Mouse (Mus musculus) gastrocnemius, postnatal 25 days (tissue): ENCODE data around the gene Dohh. TPM values are rescaled to one million over a fixed set of nuclear protein-coding genes. Genes with fewer than 3 reads are reported as not detected.
A peak's percentile ranks its signal among the peaks of the same experiment; 100 is the strongest.

Source experiments
- DNase-seq: peaks from one replicate; pipeline ENCODE4 v3.0.0; 2022
- total RNA-seq, 2 experiments: library from RNA; stranded (reverse); gene quantifications; 1 replicate in 1 of 2; 2 replicates in 1 of 2; pipeline ENCODE4 v1.2.3; 2021

Dohh gene
- total RNA-seq, 2 experiments from 2014 or later, result 41.1 to 41.2 TPM

GRCm38 (mm10) chr10:81384605-81384982 is 366 bp downstream of the Dohh start:
- DNase-seq, result no peak

DNA sequence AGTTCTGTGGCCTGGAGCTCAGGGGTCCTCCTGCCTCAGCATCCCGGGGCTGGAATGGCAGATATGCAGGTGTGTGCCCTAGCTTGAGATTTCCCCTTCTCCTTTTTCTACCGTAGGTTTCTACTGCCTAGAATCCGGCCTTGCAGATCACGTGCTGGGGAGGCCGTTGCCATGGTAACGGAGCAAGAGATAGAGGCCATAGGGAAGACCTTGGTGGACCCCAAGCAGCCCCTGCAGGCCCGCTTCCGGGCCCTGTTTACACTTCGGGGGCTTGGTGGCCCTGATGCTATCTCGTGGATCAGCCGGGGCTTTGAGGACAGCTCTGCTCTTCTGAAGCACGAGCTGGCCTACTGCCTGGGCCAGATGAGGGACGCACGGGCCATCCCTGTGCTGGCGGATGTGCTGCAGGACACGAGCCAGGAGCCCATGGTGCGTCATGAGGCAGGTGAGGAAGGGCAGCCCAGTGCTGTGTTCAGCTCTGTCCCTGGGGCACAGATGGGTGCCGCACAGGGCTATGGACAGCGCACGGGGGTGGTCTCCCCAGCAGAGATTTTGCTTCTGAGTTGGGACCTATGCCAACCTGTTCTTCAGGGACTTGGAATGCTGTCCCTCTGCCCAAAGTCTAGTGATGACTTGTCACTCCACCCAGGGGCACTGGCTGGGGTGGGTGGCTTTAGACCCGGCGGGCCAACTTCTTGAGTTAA is 1.5 kb downstream of the Dohh start:
- no peak for DNase-seq

DNA sequence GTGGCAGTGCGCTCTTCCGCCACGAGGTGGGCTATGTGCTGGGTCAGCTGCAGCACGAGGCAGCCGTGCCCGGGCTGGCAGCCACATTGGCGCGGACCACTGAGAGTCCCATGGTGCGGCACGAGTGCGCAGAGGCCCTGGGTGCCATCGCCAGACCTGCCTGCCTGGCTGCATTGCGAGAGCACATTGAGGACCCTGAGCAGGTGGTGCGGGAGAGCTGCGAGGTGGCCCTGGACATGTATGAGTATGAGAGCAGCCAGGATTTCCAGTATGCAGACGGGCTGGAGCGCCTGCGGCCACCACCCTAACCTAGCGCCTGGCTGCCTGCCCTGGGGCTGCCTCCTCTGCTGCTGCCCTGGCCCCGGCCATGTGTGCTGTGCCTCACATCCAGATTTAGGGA is 3.5 kb downstream of the Dohh start:
- no peak for DNase-seq

DNA sequence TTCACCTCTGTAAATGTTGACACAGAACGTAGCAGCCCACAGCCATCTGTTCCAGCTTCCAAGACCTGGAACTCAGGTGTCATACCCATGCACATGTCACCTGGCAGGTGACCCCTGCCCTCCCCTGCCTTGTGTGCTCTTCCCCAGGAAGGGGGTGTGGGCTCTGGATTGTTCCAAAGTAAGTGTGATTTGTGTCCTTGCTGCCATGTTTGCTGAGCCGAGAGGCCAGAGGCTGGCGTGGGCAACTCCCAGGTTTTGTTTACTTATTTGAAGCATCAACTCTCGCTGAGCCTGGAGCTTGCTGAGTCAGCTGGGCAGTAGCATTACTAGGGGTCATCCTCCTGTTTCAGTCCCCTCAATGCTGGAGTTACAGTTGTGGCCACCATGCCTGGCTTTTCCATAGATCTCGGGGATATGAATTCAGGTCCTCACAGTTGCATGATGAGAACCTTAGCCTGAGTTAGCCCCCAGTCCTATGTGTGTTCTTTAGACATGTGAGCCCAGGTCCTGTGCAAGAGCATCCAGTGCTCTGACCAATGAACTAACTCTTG is 4.4 kb downstream of the Dohh start, which contains the start of gene Gm48552:
TSS of gene Gm48552 (plus strand) at position 501 of the 551 bp plus-strand sequence.
- DNase-seq, result no peak

- DNase-seq, result no peak
These were observed 5.1 kb downstream of the Dohh start for GRCm38 (mm10) chr10:81389373-81389772.

DNA sequence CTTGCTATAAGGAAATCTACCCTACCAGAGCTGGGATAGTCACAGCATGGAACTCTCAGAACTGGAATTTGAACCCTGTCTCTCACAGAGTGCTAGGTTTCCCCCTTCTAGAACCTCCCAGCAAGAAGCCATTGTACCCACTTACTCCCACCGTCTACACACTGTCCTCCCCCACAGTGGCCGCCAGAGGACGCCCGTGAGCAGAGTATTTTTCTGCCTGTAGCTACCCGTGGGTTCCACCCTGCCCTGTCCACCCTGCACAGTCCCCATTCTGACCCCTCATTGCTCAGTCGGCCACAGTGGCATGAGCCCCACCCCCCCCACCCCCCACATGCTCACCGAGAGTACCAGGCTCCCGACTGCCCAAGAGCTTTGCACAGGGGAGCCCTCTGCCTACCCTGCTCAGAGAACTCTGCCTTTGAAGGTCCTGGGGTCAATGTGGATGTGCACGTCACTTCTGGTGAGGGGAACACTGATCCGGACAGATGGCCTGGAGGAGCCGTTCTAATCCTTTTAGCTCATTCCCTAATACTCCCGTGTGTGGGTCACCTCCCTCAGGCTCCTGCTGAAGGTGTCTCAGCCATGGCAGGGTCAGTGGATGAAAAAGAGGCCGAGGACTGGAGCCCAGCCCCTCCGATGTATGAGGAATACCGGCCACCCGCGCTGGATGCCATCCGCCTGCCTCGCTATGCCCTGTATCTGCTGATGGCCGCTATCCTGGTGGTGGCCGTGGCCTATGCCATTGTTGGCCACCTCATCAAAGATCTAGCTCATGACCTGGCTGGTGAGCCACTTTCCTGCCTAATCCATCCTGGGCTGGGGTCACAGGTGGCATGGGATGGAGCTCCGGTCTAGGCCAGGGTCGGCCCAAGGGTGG is 5.8 kb downstream of the Dohh start:
- DNase-seq, result peak; percentile 58

- no peak for DNase-seq
These were observed 6.4 kb downstream of the Dohh start for GRCm38 (mm10) chr10:81390678-81390965.

DNA sequence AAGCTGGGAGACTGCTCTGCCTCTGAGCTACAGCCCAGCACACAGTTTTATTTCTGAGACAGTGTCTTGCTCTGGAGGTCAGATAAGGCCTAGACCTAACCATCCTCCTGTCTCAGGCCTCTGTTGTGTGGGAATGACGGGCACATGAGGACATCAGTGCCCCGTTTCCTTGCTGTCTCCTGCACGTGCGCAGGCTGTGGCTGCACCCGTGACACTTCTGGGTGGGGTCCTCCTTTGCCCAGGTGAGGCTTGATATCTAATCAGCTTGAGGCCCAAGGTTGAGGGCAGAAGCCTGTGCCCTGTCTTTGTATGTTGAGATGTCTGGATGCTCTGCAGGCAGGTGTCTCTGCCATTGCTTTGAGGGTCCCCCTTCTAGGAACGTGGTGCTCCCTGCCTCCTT is 8.0 kb downstream of the Dohh start:
- no peak for DNase-seq

DNA sequence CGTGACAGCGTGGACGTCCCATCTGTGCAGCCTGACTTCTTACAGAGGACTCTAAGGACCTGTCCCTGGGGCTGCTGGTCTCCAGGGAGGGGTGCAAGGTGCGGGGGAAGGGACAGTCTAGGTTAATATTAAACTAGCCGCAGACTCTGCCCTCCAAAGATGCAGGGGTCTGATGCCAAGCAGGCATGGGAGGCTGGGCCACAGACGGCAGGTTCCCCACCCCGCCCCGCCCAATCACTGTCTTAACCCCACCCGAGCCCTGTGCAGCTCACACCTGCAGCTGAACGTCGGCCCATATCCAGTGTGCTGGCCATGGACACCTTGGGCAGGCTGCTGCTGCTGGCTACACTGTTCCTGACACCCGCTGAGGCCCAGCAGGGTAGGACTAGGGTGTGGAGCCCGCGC is 8.6 kb downstream of the Dohh start, which contains the start of gene Smim24:
TSS of gene Smim24 (plus strand) at position 271 of the 405 bp plus-strand sequence.
- no peak for DNase-seq

GRCm38 (mm10) chr10:81393456-81394063 is 9.3 kb downstream of the Dohh start:
- DNase-seq, result no peak

DNA sequence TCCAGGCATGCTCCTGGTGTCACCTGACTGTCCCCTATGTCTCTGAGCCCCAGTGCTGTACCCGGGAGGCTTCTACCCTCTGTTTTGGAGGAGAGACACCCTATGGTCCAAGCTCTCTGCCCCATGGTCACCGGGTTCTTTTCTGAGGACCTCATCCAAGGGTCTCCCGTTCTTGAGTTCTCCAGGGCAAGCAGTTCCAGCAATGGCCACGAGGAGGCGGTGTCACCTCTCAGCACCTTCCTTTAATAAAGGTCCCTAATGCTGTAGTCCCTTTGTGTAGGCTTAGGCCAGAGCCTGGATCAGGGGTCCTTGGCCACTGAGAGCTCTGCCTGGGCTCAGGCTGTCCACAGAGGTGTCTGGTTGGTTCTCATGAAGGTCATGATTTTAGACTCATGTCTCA is 10.9 kb downstream of the Dohh start:
- no peak for DNase-seq

DNA sequence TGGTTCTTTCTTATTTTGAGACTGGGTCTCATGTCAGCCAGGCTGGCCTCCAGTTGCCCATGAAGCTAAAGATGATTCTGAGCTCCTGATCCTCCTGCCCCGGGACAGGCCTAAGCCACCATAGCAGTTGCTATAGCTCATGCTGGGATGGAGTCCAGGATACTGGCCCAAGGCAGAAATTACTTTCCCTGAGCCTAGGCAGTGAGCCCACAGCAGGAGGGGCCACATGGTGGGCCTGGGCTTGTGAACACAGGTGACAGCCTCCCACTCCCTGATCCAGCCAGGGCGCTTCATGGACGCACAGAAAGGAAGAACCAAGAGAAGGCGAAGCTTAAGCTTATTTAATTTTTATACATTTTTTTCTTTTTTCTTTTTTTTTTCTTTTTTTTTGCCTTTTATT is 11.6 kb downstream of the Dohh start:
- DNase-seq, result no peak

- no peak for DNase-seq
These were observed 12.5 kb downstream of the Dohh start for GRCm38 (mm10) chr10:81396749-81397148.

- DNase-seq, result no peak
These were observed 15.1 kb downstream of the Dohh start for GRCm38 (mm10) chr10:81399296-81399695.

DNA sequence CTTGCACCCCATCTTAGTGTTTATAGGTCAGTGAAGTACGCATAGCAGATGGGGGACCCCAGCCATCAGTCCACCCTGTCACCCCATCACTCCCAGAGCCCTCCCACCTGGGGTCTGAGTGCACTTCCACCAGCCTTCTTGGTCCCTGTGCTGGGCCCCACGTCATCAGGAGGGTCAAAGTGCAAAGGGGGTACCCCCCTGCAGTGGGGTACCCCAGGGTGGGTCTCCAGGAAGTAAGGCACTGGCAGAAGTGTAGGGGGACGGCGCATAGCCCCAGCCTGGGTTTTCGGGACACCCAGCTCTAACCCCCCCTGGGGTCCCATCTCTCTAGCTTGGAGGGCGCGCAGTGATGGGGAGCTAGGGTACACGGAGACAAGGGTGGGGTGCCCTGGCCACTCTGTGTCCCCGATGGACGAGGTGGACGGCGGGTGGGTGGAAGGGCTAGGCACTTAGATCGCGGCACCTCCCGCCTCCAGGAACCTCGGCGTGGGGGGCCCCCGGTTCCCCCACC is 15.6 kb downstream of the Dohh start:
- no peak for DNase-seq

DNA sequence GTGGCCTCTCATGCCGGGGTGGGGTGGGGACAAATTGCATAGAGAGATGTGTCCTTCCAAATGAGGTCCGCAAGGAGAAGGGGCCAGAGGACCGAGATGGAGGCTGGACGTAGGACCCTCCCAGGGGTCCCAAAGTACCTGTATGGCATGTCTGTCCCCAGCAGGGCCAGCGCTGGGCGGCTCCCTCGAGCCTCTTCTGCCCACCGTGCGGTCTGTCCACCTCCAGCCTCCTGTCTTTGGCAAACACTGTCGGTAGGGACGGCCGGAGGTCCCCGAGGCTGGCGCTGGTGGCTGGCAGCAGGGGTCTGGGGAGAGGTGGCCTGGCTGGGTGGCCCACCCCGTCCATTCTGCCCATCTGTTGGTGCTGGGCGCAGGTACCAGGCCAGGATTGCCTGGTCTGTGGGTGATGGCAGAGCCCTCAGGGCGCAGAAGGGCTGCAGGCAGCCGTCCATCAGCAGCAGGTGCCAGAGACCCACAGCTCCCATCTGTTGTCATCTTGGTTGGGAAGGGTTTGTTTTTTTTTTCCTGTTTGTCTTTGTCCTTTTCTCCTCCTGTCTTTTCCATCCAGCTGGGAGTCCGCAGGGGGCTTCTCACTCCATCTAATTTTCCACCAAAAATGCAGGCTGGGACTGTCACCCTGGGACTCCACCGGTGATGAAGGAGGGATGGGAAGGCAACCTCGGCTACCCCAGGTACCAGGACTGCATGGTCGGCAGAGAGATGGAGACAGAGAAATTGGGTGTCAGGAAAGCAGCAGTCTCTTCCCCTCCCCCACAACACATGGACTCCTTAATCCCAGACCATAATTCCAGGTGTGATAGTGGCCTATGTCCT is 16.4 kb downstream of the Dohh start:
- DNase-seq, result no peak

GRCm38 (mm10) chr10:81401205-81401520 is 16.9 kb downstream of the Dohh start:
- no peak for DNase-seq

- DNase-seq, result peak; percentile 84
These were observed 17.4 kb downstream of the Dohh start for GRCm38 (mm10) chr10:81401521-81402226.

DNA sequence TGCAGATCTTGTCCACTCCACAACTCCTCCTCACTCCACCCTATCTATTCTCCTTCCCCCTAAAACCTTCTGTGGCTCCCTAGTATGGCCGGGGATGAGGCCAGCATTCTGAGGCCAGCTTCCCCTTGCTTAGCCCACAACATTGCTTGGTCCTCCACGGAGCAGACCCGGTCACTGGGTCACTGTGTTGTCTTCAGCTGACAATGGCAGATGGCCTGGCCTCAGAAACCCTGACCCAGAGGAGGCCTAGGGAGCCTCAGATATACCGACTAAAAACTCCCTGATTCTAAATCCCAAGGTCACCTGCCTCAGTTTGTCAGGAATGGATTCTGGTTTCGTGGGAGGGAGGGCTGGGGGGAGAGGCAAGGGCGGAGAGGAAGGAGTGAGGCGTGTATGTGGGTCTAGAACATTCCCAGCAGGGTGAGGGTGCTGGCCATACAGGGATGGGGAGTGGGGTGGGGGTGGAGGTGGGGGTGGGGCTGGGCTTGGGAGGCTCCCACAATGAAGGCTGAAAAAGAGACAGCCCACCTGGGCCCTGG is 18.1 kb downstream of the Dohh start:
- no peak for DNase-seq

DNA sequence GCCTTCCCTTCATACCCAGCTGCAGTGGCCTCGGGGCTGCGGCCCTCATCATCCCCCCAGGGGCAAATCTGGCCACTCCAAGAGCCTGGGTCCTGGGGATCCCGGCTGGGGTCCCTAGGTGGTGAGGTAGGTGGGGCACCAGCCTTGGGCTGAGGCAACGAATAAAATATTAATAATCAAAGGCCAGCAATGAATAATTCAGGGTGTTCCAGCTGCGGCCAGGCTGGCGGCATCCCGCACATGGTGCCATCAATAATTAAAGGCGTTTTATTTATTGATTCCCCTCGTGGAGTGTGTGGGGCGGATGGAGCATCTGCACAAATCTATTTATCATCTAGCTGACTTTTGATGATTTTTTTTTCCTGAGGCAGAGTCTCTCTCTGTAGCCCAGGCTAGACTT is 19.3 kb downstream of the Dohh start:
- no peak for DNase-seq

DNA sequence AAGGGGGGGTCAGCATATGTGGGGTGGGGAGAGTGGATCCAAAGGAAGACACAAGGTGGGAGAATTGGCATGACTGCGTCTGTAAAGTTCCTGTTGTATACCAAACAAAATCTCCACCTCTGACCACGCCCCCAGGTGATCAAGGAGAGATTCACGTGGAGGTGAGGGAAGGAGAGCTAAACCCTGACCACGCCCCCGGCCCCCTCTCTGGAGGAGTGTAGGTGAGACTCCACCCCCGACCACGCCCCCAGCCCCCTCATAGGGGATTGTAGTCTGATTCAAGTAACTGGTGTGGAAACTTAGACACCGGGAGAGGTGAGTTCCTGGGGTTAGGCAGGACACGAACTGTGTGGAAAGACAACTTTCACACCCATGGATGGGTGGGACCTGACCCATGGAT is 19.9 kb downstream of the Dohh start:
- no peak for DNase-seq
